Mouse (Mus musculus): ENCODE data around the gene Bglap2. TPM values are rescaled to one million over a fixed set of nuclear protein-coding genes. Genes with fewer than 3 reads are reported as not detected.

Gene Bglap2
- polyA plus RNA-seq, 1 experiment from 2014 or later: not detected

DNA sequence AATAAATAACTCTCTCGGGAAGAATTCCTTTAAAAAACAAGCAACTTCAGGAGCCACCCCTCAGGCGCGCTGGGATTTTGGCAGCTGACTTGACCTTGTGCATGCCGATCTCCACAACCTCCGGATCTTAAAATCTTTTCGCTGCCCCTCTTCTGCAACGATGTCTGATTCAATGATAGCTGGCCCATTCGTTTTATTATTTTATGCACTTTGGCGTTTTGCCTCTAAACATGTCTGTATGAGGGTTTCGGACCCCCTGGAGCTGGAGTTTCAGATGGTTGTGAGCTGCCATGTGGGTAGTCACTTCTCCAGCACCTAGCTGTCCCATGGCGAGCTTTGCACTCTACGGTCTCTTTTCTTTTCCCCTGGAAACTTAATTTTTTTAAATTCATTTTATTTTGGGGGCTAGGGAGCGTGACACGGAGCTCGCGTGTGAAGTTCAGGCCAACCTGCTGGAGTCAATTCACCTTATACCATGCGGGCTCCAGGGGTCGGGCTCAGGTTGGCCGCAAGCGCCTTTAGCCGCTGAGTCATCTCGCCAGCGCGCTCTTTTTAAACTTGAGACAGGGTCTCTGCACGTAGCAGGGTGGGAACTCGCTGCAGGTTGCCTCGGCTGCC, 43.0 kb downstream of the Bglap2 start:
- ATAC-seq: no peak; the same call in none of the 2 replicates
- Histone ChIP-seq H3K4me1 (replicated peaks; ENCODE audit: control insufficient read depth, insufficient read depth, low read length) (peaks cover 20% of the 10 kb centered on the region), H3K9ac (replicated peaks; ENCODE audit: low read depth, low read length) (peak overlapping the region; percentile 98), H3K27me3 (replicated peaks; ENCODE audit: control insufficient read depth, insufficient read depth, low read length) (no peaks in the 10 kb centered on the region), H3K27ac (ENCODE audit: low read length) (peak overlapping the region; percentile 64), H3K36me3 (ENCODE audit: control insufficient read depth, insufficient read depth) (no peaks in the 10 kb centered on the region), H3K4me2 (ENCODE audit: low read length) (peak overlapping the region; percentile 78), H3K9me3 (ENCODE audit: control insufficient read depth, low read length) (no peaks in the 10 kb centered on the region), H3K4me3 (replicated peaks; ENCODE audit: low read length) (peak overlapping the region; percentile 54)
- WGBS: 1% methylated on average over 27 of the region's 27 CpGs

DNA sequence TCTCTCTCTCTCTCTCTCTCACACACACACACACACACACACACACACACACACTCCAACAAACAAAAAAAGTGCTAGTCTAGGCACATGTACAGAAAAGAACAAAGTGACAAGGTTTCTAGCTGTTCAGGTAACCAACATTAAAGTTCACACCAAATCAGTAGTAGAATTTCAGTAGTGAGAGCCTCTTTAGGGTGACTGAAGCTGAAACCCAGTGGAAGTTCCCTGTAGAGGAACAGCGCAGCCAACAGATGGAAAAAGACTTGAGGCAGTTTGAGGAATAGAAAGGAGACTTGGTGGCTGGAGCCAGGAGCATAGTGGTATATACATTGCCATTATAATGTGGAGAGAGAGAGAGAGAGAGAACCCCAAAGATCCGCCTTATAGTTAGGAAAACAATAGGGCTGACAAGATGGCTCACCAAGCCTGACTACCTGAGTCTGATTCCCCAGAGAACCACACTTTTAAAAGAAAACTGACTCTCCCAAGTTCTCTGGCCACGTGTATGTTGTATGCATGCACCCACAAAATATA, 43.5 kb downstream of the Bglap2 start:
- H3K4me2 ChIP-seq (ENCODE audit: low read length): peak overlapping the region; percentile 78
- H3K9ac ChIP-seq (replicated peaks; ENCODE audit: low read depth, low read length): peak overlapping the region; percentile 98
- 32% methylated on average over 3 of the region's 3 CpGs for WGBS
- H3K4me1 ChIP-seq (replicated peaks; ENCODE audit: control insufficient read depth, insufficient read depth, low read length): peaks cover 20% of the 10 kb centered on the region
- no peaks in the 10 kb centered on the region for H3K27me3 ChIP-seq (replicated peaks; ENCODE audit: control insufficient read depth, insufficient read depth, low read length)
- H3K9me3 ChIP-seq (ENCODE audit: control insufficient read depth, low read length): no peaks in the 10 kb centered on the region
- no peaks in the 10 kb centered on the region for H3K36me3 ChIP-seq (ENCODE audit: control insufficient read depth, insufficient read depth)
- H3K4me3 ChIP-seq (replicated peaks; ENCODE audit: low read length): peak overlapping the region; percentile 54
- no peak for ATAC-seq
- H3K27ac ChIP-seq (ENCODE audit: low read length): no peak overlapping the region

DNA sequence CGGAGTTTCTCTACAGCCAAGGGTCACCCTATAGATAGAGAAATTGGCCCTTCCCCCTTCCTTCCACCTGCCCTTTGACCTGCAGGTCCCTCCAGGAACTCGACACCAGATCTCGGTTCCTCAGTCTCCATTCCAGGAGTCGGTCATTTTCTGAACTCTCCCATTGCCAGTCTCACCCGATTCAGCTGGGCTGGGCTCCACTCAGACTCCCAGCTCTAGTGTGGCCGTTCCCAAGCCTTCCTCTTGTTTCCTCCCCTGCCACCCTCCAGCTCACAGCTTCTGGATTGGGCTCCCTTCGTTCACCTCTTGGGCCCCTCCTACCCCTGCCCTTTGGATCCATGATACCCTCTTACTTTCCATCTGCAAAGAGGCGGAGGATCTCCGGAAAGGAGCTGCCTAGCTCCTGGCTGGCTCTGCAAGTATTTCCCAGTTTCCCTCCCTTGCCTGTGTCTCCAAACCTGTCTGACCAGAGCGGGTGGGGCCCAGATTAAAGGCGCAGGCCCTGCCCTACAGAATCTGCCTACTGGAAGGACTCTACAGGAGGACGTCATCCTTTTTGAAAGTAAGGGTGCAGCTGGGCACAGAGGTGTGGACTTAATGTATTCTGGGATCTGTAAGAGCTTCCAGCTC, 44.4 kb downstream of the Bglap2 start:
- Histone ChIP-seq H3K9ac (replicated peaks; ENCODE audit: low read depth, low read length) (no peak overlapping the region), H3K27ac (ENCODE audit: low read length) (no peak overlapping the region), H3K9me3 (ENCODE audit: control insufficient read depth, low read length) (no peaks in the 10 kb centered on the region), H3K4me3 (replicated peaks; ENCODE audit: low read length) (no peak overlapping the region), H3K36me3 (ENCODE audit: control insufficient read depth, insufficient read depth) (no peaks in the 10 kb centered on the region), H3K27me3 (replicated peaks; ENCODE audit: control insufficient read depth, insufficient read depth, low read length) (no peaks in the 10 kb centered on the region), H3K4me1 (replicated peaks; ENCODE audit: control insufficient read depth, insufficient read depth, low read length) (peaks cover 20% of the 10 kb centered on the region), H3K4me2 (ENCODE audit: low read length) (no peak overlapping the region)
- no peak for ATAC-seq
- 65% methylated on average over 12 of the region's 12 CpGs for WGBS

DNA sequence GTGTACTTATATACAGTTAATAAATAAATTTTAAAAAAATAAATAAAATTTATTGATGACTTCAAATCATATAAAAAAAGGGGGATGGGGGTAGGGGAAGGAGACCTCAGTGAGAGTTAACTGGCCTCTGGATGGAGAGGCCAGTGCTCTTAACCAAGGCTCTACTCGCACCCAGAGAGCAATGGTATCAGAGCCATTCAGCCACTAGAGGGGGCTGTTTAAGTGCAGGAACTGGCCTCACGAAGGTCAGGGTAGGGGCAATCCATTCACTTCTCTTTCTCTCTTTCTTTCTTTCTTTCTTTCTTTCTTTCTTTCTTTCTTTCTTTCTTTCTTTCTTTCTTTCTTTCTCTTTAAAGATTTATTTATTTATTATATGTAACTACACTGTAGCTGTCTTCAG, 47.2 kb downstream of the Bglap2 start:
- H3K27me3 ChIP-seq (replicated peaks; ENCODE audit: control insufficient read depth, insufficient read depth, low read length): no peaks in the 10 kb centered on the region
- no peak overlapping the region for H3K27ac ChIP-seq (ENCODE audit: low read length)
- H3K4me3 ChIP-seq (replicated peaks; ENCODE audit: low read length): no peak overlapping the region
- no peak overlapping the region for H3K9ac ChIP-seq (replicated peaks; ENCODE audit: low read depth, low read length)
- H3K4me1 ChIP-seq (replicated peaks; ENCODE audit: control insufficient read depth, insufficient read depth, low read length): peaks cover 6% of the 10 kb centered on the region
- WGBS: 21% methylated on average over 2 of the region's 2 CpGs
- H3K4me2 ChIP-seq (ENCODE audit: low read length): no peak overlapping the region
- ATAC-seq: no peak
- no peaks in the 10 kb centered on the region for H3K36me3 ChIP-seq (ENCODE audit: control insufficient read depth, insufficient read depth)
- no peaks in the 10 kb centered on the region for H3K9me3 ChIP-seq (ENCODE audit: control insufficient read depth, low read length)

DNA sequence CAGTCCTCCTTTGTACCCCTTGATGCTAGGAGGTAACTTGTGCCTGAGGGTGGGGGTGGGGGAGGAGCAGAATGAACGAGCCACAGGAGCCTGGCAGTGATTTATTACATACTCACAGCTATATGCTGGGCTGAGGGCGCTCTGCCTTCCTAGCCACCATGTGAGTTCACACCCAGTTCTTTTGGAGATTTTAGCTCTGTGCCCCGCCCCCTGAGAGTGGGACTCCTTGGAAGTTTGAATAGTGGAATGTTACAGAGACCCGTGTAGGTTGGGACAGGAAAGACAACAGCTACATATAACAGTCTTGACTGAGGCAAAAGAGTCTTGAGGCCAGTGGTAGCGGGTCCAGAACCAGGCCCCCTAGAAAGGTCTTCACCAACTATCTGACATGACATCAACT, 49.5 kb downstream of the Bglap2 start:
- Histone ChIP-seq H3K4me1 (replicated peaks; ENCODE audit: control insufficient read depth, insufficient read depth, low read length) (peaks cover 12% of the 10 kb centered on the region), H3K27me3 (replicated peaks; ENCODE audit: control insufficient read depth, insufficient read depth, low read length) (no peaks in the 10 kb centered on the region), H3K9me3 (ENCODE audit: control insufficient read depth, low read length) (no peaks in the 10 kb centered on the region), H3K36me3 (ENCODE audit: control insufficient read depth, insufficient read depth) (no peaks in the 10 kb centered on the region), H3K27ac (ENCODE audit: low read length) (no peak overlapping the region), H3K9ac (replicated peaks; ENCODE audit: low read depth, low read length) (no peak overlapping the region), H3K4me2 (ENCODE audit: low read length) (no peak overlapping the region), H3K4me3 (replicated peaks; ENCODE audit: low read length) (no peak overlapping the region)
- ATAC-seq: no peak
- 86% methylated on average over 5 of the region's 5 CpGs for WGBS

Other genes with a start within 250 kb of the Bglap2 start
- gene Mef2d, start 236.3 kb downstream of the Bglap2 start, polyA plus RNA-seq (2015; fragmentation: Nextera tagmentation; extraction: Ambion mirVana): 25.1 and 28.3 TPM in 2 replicates
- gene Rhbg, start 124.0 kb downstream of the Bglap2 start, polyA plus RNA-seq (2015; fragmentation: Nextera tagmentation; extraction: Ambion mirVana): not detected in 2 replicates
- 0.18 and 0.27 TPM in 2 replicates for gene Gm38392, start 91.5 kb downstream of the Bglap2 start, polyA plus RNA-seq (2015; fragmentation: Nextera tagmentation; extraction: Ambion mirVana)
- gene Tsacc, start 81.7 kb downstream of the Bglap2 start, polyA plus RNA-seq (2015; fragmentation: Nextera tagmentation; extraction: Ambion mirVana): 8.5 and 10.4 TPM in 2 replicates
- gene Cct3, start 81.6 kb downstream of the Bglap2 start, polyA plus RNA-seq (2015; fragmentation: Nextera tagmentation; extraction: Ambion mirVana): 517 and 522 TPM in 2 replicates
- gene Glmp, start 53.7 kb downstream of the Bglap2 start, polyA plus RNA-seq (2015; fragmentation: Nextera tagmentation; extraction: Ambion mirVana): 93.0 and 94.4 TPM in 2 replicates
- 1.4 TPM in 2 replicates for gene Tmem79, start 42.6 kb downstream of the Bglap2 start, polyA plus RNA-seq (2015; fragmentation: Nextera tagmentation; extraction: Ambion mirVana)
- 57.5 and 65.9 TPM in 2 replicates for gene Smg5, start 42.4 kb downstream of the Bglap2 start, polyA plus RNA-seq (2015; fragmentation: Nextera tagmentation; extraction: Ambion mirVana)
- 1.1 and 2.3 TPM in 2 replicates for gene Paqr6, start 14.1 kb downstream of the Bglap2 start, polyA plus RNA-seq (2015; fragmentation: Nextera tagmentation; extraction: Ambion mirVana)
- gene Bglap3, start 6.0 kb downstream of the Bglap2 start, polyA plus RNA-seq (2015; fragmentation: Nextera tagmentation; extraction: Ambion mirVana): not detected in 2 replicates
- 1.1 TPM in 1 of 2 replicates, not detected in the other for gene Bglap, start 5.8 kb upstream of the Bglap2 start, polyA plus RNA-seq (2015; fragmentation: Nextera tagmentation; extraction: Ambion mirVana)
- 45.1 and 45.5 TPM in 2 replicates for gene Pmf1, start 31.6 kb upstream of the Bglap2 start, polyA plus RNA-seq (2015; fragmentation: Nextera tagmentation; extraction: Ambion mirVana)
- gene Slc25a44, start 46.4 kb upstream of the Bglap2 start, polyA plus RNA-seq (2015; fragmentation: Nextera tagmentation; extraction: Ambion mirVana): 36.2 and 37.1 TPM in 2 replicates
- 16.5 and 25.8 TPM in 2 replicates for gene Sema4a, start 82.5 kb upstream of the Bglap2 start, polyA plus RNA-seq (2015; fragmentation: Nextera tagmentation; extraction: Ambion mirVana)
- gene Lmna, start 131.3 kb upstream of the Bglap2 start, polyA plus RNA-seq (2015; fragmentation: Nextera tagmentation; extraction: Ambion mirVana): 26.9 and 30.9 TPM in 2 replicates
- 46.1 and 47.8 TPM in 2 replicates for gene Mex3a, start 153.7 kb upstream of the Bglap2 start, polyA plus RNA-seq (2015; fragmentation: Nextera tagmentation; extraction: Ambion mirVana)
- not detected in 2 replicates for gene Rab25, start 169.6 kb upstream of the Bglap2 start, polyA plus RNA-seq (2015; fragmentation: Nextera tagmentation; extraction: Ambion mirVana)
- 149 and 193 TPM in 2 replicates for gene Lamtor2, start 174.4 kb upstream of the Bglap2 start, polyA plus RNA-seq (2015; fragmentation: Nextera tagmentation; extraction: Ambion mirVana)
- gene Ubqln4, start 175.1 kb upstream of the Bglap2 start, polyA plus RNA-seq (2015; fragmentation: Nextera tagmentation; extraction: Ambion mirVana): 43.5 and 46.0 TPM in 2 replicates
- gene Ssr2, start 197.2 kb upstream of the Bglap2 start, polyA plus RNA-seq (2015; fragmentation: Nextera tagmentation; extraction: Ambion mirVana): 132 and 140 TPM in 2 replicates
- 166 and 210 TPM in 2 replicates for gene Arhgef2, start 227.3 kb upstream of the Bglap2 start, polyA plus RNA-seq (2015; fragmentation: Nextera tagmentation; extraction: Ambion mirVana)

Data from forebrain, embryonic 16.5 days (tissue).